Mouse (Mus musculus): ENCODE results near the gene Fam184a.
A peak's percentile ranks its signal among the peaks of the same experiment; 100 is the strongest.
"Not testable (repeated sequence)": the region's sequence is repeated elsewhere in the genome, so short reads cannot be mapped to it uniquely, and the experiment has no call there.

Fam184a gene

DNA sequence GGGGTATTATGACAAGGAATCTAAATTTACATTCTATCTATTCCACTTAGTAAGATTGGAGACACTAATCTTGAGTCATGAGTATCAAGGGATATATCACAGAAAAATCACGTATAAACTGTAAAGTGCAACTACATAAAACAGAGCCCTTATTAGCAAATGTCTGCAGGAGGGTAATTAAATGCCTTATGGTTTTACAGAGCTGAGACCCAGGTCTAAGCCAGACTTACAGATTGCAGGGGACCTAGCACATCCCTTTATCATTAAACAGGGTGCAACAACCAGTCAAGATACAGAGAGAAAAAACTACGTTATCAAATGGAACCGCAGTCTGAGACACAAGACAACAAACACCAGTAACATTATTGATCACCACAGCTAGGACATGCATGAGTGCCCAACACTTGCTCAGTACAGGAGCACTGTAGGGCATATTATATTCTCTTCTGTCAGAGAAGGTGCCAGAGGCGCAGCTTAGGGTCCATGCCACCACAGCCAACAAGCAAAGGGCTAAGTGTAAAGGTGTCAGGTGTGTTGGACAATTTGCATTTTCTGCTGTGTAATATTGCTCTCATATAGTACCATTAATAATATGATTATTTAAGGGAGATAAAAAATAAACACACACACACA lies 61.9 kb downstream of the Fam184a start:
- no peak for DNase-seq

DNA sequence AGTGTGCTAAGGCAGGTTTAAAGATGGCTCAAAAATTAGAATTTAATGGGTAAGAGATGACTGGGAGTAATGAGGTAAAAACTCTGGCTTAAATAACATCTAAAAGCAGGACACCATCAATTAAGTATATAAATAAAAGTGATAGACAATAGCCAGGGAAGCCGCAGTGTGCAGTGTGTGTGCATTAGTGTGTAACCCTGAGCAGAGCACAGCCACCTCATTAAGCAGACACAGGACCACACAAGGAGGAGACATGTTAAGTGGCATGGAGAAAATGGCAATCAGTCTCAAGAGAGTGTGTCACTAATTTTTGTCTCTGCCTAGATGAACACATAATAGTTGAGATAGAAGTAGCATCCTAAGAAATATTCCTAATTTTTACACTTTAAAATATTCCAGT lies 62.4 kb downstream of the Fam184a start:
- DNase-seq, result no peak

GRCm38 (mm10) chr10:53687888-53688287 lies 63.0 kb downstream of the Fam184a start:
- no peak for DNase-seq

DNA sequence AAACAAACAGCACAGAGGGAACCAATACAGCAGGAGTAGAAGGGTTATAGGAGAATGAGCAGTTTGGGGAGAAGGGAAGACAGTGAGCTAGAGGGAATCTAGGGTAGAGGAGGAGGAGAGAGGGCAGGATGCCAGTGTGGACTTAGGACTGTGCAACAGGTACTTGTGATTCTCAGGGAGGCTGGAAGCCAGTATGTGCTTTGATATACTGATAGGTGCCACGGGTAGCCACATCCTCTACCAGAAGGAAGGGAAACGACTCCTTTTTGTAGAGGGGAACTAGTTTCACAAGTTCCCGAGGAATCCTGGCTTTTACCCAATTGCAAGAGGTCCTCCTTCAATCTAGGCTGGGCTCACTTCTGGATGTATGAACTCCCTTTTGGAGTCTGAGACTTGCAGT lies 65.1 kb downstream of the Fam184a start:
- DNase-seq, result no peak

DNA sequence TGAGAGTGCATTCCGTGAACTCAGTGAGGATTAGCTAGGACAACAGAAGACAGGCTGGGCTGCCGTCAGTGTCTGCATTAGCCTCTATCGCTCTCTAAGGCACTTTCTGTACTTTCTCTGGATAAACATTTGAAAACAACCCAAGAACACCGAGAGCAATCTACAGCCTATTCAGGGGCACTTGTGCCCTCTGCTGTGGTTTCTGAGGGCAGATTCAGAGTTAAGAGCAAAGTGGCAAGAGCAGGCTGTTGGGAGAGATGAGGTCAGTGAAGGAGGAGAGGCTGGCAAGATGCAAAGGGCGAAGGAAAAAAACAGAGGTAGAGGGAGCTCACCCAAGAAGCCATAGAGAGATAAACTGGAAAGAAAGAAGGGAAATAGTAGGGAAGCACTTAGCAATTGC lies 67.7 kb downstream of the Fam184a start:
- no peak for DNase-seq

DNA sequence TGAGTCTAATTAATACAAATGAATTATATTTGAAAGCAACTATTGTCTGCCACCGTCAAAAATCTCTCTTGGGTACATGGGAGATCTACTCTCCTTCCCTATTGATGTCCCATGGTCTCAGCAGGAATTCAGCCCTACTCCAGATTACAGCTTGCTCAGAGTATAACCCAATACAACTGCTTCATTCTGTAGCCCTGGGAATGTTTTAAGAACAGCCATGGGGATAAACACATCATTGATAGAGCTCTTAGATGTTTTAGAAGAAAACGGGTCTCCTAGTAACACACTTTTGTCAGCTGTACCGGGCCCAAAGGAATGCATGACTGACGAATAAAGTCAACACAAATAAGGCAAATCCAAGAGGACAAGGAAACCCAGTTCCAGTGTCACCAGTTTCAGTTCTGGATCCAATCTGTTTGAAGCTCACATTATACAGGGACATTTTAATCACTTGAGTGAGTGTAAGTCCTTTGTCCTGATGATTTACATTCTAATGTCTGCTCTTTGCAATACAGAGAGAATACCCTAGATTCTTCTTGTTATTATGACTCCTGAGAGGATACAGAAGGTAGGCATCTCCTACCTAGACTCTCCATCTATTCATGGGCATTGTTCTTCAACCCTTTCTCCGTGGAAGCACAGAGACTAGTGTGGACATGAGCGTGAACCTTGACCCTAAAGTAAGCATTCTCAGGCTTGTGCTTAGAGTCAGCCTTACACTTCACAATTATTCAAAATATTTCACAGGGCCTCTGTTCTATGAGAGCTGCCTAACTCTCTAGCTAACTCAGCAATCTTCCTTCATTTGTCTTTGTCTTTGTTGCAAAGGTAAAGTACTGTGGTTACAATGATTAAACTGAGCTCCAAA lies 71.0 kb downstream of the Fam184a start:
- DNase-seq, result no peak

DNA sequence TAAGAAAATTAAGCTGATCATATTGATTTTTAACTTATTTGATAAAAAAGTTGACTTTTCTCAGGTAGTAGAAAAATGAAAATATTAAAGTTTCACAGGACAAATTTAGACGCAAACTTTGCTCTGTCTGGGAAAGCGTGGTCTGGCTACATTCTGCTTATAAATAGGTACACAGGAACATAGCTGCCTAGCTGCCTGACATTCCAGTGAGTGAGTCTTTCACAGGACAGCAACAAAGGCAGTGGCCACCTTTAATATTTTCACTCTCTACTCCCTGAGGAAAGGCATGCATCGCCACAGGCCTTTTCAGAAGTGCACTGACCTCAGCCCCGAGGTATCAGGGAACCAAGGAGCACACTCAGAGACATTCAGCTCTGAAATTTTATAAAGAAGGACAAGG lies 89.1 kb downstream of the Fam184a start:
- DNase-seq, result no peak

DNA sequence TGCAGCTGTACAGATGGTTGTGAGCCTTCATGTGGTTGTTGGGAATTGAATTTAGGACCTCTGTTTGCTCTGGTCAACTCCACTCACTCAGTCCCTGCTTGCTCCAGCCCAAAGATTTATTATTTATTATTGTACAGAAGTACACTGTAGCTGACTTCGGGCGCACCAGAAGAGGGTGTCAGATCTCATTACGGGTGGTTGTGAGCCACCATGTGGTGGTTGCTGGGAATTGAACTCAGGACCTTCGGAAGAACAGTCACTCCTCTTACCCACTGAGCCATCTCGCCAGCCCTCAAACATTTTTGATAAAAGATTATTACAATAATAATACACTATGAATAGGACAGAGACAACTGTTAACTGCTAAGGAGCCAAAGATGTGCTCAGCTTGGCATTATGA lies 96.7 kb downstream of the Fam184a start:
- DNase-seq, result not testable (repeated sequence)

DNA sequence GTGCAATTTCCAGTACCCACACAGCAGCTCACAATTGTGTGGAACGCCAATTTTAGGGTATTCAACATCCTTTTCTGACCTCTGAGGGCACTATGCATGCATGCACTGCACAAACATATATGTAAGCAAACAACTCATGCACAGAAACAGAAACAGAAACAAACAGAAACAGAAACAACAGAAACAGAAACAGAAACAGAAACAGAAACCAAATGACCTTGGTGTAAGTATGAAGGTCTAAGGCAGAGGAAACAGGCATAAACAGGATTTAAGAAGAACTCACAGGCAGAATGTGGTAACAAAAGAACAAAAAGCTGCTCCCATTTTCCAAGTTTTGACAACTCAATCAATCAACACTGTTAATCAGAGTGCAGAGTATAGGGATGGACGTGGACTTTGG lies 100.2 kb downstream of the Fam184a start:
- DNase-seq, result no peak

DNA sequence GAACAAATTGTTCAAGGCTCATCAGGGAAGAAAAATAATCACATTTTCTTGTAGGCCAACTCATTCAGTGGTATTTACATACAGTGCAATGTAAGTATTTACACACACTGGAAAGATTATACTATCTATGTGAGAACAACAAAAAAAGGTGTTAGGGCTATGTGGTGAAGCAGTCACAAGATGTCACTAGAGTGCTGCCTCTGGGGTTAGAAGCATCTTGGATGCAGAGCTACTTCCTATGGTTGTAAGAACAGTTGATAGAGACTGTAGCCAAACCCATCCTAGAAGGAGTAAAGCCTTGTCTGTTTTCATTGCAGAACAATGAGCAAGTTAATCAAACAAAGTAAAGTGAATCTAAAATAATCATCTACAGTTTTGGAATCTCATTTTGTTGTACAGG lies 109.4 kb downstream of the Fam184a start:
- peak; percentile 72 to 73 for DNase-seq

GRCm38 (mm10) chr10:53635246-53635971 lies 115.5 kb downstream of the Fam184a start:
- DNase-seq, result no peak

GRCm38 (mm10) chr10:53634160-53634559 lies 116.8 kb downstream of the Fam184a start:
- DNase-seq, result no peak

DNA sequence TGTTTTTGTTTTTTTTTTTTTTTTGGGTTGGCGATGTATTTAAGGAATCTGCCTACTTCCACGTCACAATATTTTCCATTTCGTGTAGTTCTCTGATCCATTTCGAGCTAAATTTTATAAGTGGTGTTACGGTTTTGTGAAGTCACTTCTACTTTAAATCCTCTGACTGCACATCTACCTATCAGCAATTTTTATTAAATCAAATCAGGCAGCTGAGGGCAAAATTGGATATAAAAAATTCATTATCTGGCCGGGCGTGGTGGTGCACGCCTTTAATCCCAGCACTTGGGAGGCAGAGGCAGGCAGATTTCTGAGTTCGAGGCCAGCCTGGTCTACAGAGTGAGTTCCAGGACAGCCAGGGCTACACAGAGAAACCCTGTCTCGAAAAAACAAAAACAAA lies 120.6 kb downstream of the Fam184a start, which contains the start of gene Mcm9:
Gene Mcm9 (minus strand): TSS at position 101 of the 400 bp plus-strand sequence.
- not testable (repeated sequence) for DNase-seq

GRCm38 (mm10) chr10:53629918-53630250 lies 121.0 kb downstream of the Fam184a start:
- DNase-seq, result peak; percentile 99 to 100

- DNase-seq, result peak; percentile 98 to 99
Observed at GRCm38 (mm10) chr10:53629247-53629917, 121.5 kb downstream of the Fam184a start.

DNA sequence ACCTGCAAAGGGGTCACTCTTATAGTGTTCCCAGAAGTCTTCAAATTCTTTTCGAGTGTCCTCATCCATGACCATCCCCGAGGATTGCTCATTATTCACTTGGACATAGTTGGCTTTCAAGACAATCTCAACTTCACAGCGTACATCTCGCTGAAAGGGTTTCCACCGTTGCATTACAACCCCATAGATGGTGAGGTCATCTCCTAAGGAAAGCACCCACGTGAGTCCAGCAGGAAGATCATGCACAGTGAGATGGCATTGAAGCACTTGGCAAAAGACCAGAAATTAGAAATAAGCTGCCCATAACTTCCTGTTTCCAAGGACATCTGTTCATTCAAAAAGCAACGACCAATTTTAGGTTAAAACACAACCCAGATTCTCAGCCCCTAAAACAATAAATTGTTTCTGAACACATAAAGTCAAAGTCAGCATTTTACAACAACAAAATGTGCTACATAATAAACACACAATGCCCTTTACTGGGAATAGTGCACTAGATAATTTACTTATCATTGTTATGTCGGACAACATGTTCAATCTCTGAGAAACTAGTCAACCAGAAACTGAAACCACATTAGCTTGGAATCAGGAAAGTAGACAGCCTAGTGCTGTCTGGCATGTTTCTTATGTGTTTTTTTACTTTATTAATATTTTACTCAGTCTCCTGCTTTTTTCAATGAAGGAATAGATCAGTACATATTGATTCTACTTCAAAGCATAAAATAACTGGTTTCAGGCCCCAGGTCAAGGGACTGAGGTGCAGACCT lies 134.9 kb downstream of the Fam184a start:
- no peak for DNase-seq

DNA sequence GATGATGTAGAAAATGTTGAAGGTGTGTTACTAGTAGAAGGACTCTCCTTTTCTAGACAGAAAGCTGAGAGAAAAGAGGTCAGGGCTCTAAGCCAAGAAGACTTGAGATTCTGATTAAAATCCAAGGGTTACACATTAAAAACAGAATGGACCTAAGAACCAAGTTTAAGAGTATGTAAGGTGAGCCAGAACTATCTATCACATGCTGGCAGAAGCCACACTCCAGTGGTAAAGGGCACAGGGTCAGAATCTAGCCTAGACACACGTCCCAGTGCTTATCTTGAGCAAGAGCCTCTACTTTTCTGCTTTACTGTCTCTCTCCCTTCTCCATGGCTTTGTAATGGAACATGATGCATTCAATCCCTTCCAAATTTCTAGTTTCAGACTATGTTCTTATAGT lies 137.0 kb downstream of the Fam184a start:
- no peak for DNase-seq

- peak; percentile 77 to 84 for DNase-seq
Observed at GRCm38 (mm10) chr10:53612172-53612571, 138.8 kb downstream of the Fam184a start.

- no peak for DNase-seq
Observed at GRCm38 (mm10) chr10:53608274-53608673, 142.6 kb downstream of the Fam184a start.

DNA sequence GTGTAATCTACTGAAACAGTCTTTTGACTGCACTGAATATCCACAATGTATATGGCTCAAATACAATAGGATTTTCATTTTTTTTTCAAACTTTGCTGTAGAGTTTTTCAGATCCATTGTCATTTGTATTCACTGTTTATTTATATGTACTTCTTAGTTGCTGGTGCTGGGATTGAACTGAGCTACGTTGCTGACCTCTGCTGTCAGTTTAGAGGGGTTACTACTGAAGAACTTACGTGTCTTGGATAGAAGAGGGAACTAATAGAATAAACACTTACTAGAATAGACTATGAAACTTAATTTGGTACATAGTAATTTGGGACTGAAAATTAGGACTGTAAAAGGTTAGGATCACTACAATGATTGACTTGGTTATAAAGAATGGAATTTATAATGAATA lies 145.6 kb downstream of the Fam184a start:
- no peak for DNase-seq

DNA sequence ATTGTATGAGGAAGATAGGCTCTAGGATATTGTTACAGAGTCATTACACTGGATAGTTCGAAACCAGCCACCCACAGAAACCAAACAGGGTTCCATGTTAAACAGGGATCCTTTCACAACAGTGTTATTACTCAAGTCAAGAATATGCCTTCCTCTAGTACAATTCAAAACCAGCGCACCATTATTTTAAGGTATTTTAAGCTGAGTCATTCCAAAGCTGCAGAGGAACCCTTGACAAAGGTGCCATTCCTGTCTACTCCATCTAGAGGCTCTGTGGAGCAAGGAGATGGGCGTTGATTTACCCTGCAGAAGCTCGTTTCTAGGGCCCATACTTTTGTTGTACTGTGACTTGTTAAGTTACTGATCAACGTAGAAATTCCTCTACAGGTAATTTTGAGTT lies 152.1 kb downstream of the Fam184a start:
- DNase-seq, result no peak

All from cerebellum, postnatal 10 days (tissue).